Mouse (Mus musculus) cerebellum, adult 11 months (tissue): Measurements from ENCODE around the gene Asic2.

Experiments
- DNase-seq: peaks from one replicate; pipeline ENCODE4 v3.0.0; 2022

The Asic2 gene

GRCm38 (mm10) chr11:81968401-81968881, at the start of gene Asic2:
Asic2 (minus strand) TSS chr11:81968457.
- DNase-seq, result no peak

GRCm38 (mm10) chr11:82016181-82016780, 48.0 kb upstream of the Asic2 start:
- no peak for DNase-seq

- no peak for DNase-seq
Observed at GRCm38 (mm10) chr11:82015066-82015465, 46.8 kb upstream of the Asic2 start.

- DNase-seq, result no peak
Observed at GRCm38 (mm10) chr11:82013756-82014155, 45.5 kb upstream of the Asic2 start.

- no peak for DNase-seq
Observed at GRCm38 (mm10) chr11:82011411-82012193, 43.3 kb upstream of the Asic2 start.

- no peak for DNase-seq
Observed at GRCm38 (mm10) chr11:82010115-82010514, 41.9 kb upstream of the Asic2 start.

GRCm38 (mm10) chr11:82006796-82007423, 38.7 kb upstream of the Asic2 start:
- DNase-seq, result no peak

- no peak for DNase-seq
Observed at GRCm38 (mm10) chr11:82004810-82005209, 36.6 kb upstream of the Asic2 start.

- DNase-seq, result no peak
Observed at GRCm38 (mm10) chr11:82000581-82000980, 32.3 kb upstream of the Asic2 start.

GRCm38 (mm10) chr11:81999469-81999868, 31.2 kb upstream of the Asic2 start:
- no peak for DNase-seq

GRCm38 (mm10) chr11:81998646-81999045, 30.4 kb upstream of the Asic2 start:
- no peak for DNase-seq

- no peak for DNase-seq
Observed at GRCm38 (mm10) chr11:81997085-81997484, 28.8 kb upstream of the Asic2 start.

- peak; percentile 48 for DNase-seq
Observed at GRCm38 (mm10) chr11:81996172-81996841, 28.1 kb upstream of the Asic2 start.

GRCm38 (mm10) chr11:81983146-81983545, 14.9 kb upstream of the Asic2 start:
- DNase-seq, result peak; percentile 15

- no peak for DNase-seq
Observed at GRCm38 (mm10) chr11:81982191-81982590, 13.9 kb upstream of the Asic2 start.

- peak; percentile 1 for DNase-seq
Observed at GRCm38 (mm10) chr11:81974577-81974976, 6.3 kb upstream of the Asic2 start.

GRCm38 (mm10) chr11:81973699-81974098, 5.4 kb upstream of the Asic2 start:
- no peak for DNase-seq

- DNase-seq, result no peak
Observed at GRCm38 (mm10) chr11:81972044-81972443, 3.8 kb upstream of the Asic2 start.

GRCm38 (mm10) chr11:81966626-81967289, 1.5 kb downstream of the Asic2 start:
- DNase-seq, result no peak

- DNase-seq, result no peak
Observed at GRCm38 (mm10) chr11:81965653-81966625, 2.3 kb downstream of the Asic2 start.

GRCm38 (mm10) chr11:81964561-81964960, 3.7 kb downstream of the Asic2 start:
- DNase-seq, result no peak
